Mouse (Mus musculus) heart, postnatal 36 days (tissue): ENCODE measurements around the gene Car10. TPM values are rescaled to one million over a fixed set of nuclear protein-coding genes. Genes with fewer than 3 reads are reported as not detected.

Experiments used
- DNase-seq, 2 experiments: peaks; one replicate each; pipeline ENCODE4 v3.0.0; 2021 to 2022
- intact Hi-C: fragments of 180-260 bp; cut with DNase I; formaldehyde crosslinking; loops from one replicate; pipeline ENCODE4 v1.15.1; 2025
- total RNA-seq, 2 experiments: library from RNA; stranded (reverse); gene quantifications; 2 replicates each; pipeline ENCODE4 v1.2.3; 2021

The Car10 gene
- total RNA-seq, 2 experiments from 2014 or later: not detected

GRCm38 (mm10) chr11:93550908-93551307 lies 453.1 kb downstream of the Car10 start:
- peak in 1 of 2 experiments; percentile 20 for DNase-seq
- intact Hi-C loops: loop anchor here (1.0 kb wide), 1 partner anchor 261 kb away; no protein-coding TSS in a partner anchor

- intact Hi-C loops: no loop called here
- no peak for DNase-seq
These were observed 461.3 kb downstream of the Car10 start for GRCm38 (mm10) chr11:93559118-93559517.

DNA sequence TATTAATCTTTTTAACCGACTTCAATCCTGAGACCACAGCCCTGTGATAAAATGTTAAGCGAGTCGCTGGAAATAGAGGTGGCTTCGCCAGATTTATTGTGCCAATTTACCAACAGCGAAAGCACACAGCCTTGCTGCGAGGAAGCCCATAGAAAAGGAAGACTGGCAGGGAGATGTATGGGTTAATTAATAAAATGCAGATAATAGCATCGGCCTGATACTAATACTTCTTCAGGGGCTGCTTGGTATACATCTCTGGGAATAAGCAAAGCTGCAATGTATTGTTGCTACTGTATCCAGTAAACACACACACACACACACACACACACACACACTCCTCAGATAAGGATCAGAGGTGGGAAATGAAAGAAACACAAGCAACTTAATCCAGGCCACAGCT lies 462.7 kb downstream of the Car10 start:
- intact Hi-C loops: no loop called here
- no peak for DNase-seq

GRCm38 (mm10) chr11:93562330-93562865 lies 464.6 kb downstream of the Car10 start:
- intact Hi-C loops: no loop called here
- DNase-seq: no peak

DNA sequence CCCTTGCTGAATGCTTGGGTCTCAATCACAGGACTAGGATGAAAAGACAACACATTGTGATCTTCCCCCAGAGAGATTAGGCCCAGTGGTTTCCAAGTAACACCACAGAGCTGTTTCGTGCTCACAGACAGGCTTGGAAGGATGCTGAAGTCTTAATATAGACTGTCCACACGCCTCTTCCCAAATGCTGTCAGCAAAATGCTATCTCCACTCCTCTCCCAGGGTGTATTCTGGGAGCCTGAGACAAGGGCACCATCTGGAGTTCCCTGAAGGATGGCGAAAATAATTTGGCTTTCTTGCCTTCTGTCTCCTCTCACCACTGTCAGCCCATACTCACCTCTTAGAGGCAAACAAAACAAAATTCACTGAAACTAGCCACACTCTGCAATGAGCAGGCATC lies 467.9 kb downstream of the Car10 start:
- intact Hi-C loops: no loop called here
- DNase-seq: no peak

- intact Hi-C loops: no loop called here
- no peak for DNase-seq
These were observed 474.3 kb downstream of the Car10 start for GRCm38 (mm10) chr11:93571917-93572641.

DNA sequence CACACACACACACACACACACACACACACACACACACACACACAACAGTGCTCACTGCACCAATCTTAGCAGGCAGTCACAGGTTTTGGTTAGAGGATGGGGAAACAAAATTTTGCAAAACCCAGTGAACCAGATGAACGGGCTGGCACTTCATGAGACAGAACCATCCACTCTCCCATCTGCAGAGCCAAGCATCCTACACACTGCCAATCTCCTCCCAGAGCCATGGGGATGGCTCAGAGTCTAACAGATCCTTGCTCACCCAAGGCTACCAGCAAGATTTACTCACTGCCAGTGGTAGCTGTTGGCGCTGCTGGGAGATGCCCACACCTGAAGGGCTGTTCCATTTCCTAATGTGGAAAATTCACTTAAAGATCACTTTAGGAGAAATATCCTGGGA lies 479.6 kb downstream of the Car10 start:
- intact Hi-C loops: no loop called here
- no peak for DNase-seq

- intact Hi-C loops: no loop called here
- DNase-seq: no peak
These were observed 481.8 kb downstream of the Car10 start for GRCm38 (mm10) chr11:93579626-93580025.

DNA sequence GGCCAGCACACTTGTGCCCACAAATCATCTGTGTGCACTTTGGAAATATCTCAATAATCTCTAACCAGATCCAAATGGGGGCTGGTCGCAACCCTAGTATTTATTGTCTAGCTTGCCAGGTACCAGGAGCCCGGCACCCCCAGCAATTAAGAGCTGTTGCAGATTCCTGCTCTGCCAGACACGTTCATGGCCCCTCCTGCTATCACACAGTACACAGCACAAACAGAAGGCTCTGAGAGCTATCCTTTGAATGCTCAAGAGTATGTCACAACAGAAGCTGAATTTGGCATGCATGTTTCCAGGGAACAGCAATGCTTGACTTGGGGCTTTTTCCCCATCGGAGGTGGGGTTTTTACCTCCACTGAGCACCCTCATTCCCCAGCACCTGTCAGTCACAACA lies 483.5 kb downstream of the Car10 start:
- DNase-seq: no peak
- intact Hi-C loops: no loop called here

GRCm38 (mm10) chr11:93587788-93588187 lies 490.0 kb downstream of the Car10 start:
- DNase-seq: no peak

GRCm38 (mm10) chr11:93590652-93591051 lies 492.8 kb downstream of the Car10 start:
- intact Hi-C loops: no loop called here
- DNase-seq: no peak

More at GRCm38 (mm10) chr11:93587788-93588187, 490.0 kb downstream of the Car10 start:
- intact Hi-C loops: no loop called here

DNA sequence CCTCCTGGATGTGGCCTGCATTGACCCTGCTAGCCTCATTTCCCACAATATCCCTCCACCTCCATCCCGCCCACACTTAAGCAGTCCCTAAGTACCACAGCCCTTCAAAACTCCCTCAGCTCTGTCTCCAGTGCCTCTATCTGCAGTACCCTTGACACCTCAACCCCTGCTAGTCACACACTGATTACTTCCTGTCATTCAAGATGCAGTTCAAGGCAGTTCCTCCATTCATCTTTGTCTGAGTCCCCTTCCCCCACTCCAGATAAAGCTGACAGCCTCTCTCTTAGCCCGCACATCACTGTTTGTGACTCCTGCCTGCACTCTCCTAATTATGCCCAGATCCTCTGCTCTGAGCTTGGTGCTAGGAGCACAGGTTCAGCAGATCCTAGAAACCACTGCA lies 496.2 kb downstream of the Car10 start:
- DNase-seq: no peak
- intact Hi-C loops: no loop called here

- intact Hi-C loops: no loop called here
- no peak for DNase-seq
These were observed 500.3 kb downstream of the Car10 start for GRCm38 (mm10) chr11:93598175-93598574.

DNA sequence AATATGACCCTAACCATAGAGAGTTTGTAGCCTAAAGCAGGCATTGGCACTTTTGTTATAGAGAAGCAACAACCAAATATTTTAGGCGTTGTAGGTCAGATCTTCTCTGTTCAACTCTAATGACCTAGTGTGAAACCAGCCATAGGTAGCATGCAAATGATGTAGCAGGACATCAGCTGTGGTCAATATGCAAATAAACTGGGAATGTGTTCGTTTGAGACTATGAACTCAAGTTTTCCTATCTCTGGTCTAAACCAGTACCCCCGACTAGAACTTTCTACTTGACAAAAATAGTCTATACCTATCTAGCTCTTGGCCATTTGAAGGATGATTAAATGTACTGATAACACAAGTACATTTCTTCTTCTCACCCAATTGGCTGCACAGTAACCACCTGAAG lies 501.9 kb downstream of the Car10 start:
- intact Hi-C loops: no loop called here
- DNase-seq: no peak

DNA sequence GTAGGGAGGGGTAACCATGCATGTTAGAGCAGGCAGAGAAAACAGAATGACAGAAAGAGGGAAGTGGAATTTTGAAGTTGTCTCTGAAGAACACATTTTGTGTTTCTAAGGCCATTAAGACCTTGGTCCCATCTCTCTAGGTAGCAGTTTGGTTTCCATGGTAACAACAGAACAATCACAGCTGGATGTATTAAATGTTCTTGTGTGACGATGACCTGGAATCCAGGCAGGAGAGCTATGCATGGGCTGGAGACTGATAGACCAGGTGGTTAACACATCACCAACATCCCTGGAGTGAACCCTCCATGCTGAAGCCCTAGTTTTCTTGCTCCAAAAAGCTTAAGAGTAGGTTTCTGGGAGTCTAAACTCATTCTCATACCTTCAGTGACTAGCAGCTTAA lies 505.7 kb downstream of the Car10 start:
- intact Hi-C loops: no loop called here

GRCm38 (mm10) chr11:93607111-93607510 lies 509.3 kb downstream of the Car10 start:
- intact Hi-C loops: no loop called here
- no peak for DNase-seq

More for the DNA sequence above, 505.7 kb downstream of the Car10 start:
- no peak for DNase-seq

DNA sequence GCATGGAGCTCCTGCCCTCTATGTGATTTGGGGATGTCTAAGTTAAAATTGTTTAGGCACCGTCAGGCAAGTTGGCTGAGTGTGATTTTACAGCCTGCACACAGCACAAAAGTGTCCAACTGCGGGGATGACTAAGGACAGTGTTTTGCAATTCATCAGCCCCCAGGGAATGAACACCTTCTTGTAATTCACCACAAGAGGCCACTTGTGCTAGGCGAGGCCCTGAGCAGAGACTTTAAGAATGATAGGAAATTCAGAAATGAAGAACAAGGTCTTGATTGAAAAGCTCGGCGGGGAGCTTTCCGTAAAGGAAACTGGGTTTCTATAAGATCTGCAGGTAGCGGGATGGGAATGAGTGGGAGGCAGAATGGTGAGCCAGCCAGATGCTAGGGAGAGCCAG lies 510.9 kb downstream of the Car10 start:
- intact Hi-C loops: no loop called here

GRCm38 (mm10) chr11:93612071-93612470 lies 514.2 kb downstream of the Car10 start:
- no peak for DNase-seq
- intact Hi-C loops: no loop called here

More for the DNA sequence above, 510.9 kb downstream of the Car10 start:
- no peak for DNase-seq

DNA sequence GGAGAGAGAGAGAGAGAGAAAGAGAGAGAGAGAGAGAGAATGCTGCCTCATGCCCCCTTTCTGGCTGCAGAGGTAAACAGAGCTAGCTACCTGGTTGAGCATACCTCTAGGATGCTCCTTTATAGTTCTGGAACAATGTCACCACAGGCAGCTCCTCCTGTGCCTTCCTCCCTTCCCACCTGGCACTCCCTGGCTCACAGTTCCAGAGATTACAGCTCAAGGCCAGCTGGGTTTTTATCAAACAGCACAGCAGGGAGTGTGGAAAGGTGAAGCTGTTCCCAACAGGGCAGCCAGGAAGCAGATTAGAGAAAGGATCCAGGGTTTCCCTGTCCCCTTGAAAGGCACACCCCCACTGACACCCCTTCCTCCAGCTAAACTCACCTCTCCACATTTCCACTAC lies 517.0 kb downstream of the Car10 start:
- no peak for DNase-seq
- intact Hi-C loops: no loop called here

DNA sequence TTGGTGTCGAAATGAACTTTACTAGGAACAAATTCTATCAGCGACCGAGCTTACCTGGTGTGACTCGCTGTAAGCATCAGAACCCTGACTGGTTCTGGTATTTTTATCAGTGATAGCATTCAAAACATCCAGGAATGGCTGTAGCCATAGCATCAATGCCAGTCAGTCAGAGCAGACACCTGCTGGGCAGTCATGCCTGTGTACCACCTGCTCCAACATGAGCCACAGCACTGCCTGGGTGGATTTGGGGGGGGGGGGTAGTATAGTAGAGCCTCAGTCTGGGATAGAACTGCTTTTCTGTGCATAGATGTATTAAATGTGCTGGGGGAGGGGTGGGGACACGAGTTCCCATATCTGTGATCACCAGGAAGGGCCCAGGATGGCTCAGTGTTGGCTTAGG lies 525.8 kb downstream of the Car10 start:
- intact Hi-C loops: no loop called here
- no peak for DNase-seq

GRCm38 (mm10) chr11:93639410-93639809 lies 541.6 kb downstream of the Car10 start:
- no peak for DNase-seq
- intact Hi-C loops: no loop called here

- no peak for DNase-seq
- intact Hi-C loops: no loop called here
These were observed 543.1 kb downstream of the Car10 start for GRCm38 (mm10) chr11:93640954-93641353.
